Mouse (Mus musculus): ENCODE data around the gene Smarcad1. TPM values are rescaled to one million over a fixed set of nuclear protein-coding genes. Genes with fewer than 3 reads are reported as not detected.

The Smarcad1 gene
- polyA plus RNA-seq (2012; rRNA removed) = 16.9 and 17.3 TPM in 2 replicates

GRCm38 (mm10) chr6:65042491-65043171, at the start of gene Smarcad1:
Gene Smarcad1 (plus strand): TSS chr6:65042583.

GRCm38 (mm10) chr6:65144621-65145205, 102.3 kb downstream of the Smarcad1 start, which contains the start of gene Hpgds:
Gene Hpgds (minus strand): TSS chr6:65144908.

Other genes starting within 250 kb of the Smarcad1 start
- gene Hpgds, start 102.3 kb downstream of the Smarcad1 start, polyA plus RNA-seq (2012; rRNA removed) = 2.0 and 2.3 TPM in 2 replicates

All from liver, embryonic 14 days (tissue).